In genomic region chr4:45442237-45442636, GRCm38 (mm10) we compare ENCODE assay signal across 17 mouse cellular contexts. TPM values are rescaled to one million over a fixed set of nuclear protein-coding genes. Genes with fewer than 3 reads are reported as not detected.
A peak's percentile ranks its signal among the peaks of the same experiment; 100 is the strongest.
DNase-seq lines count a peak whose midpoint lies in the region; ATAC-seq and TF ChIP-seq lines count a peak whose summit lies in the region.
"Had no signal": no experiment of that assay in that cellular context is flagged by ENCODE, and none has a peak within 500 bp of the region (broad histone marks: within the 10 kb centered on the region; RNA-seq: fewer than 3 reads in every experiment).

No protein-coding gene starts in this region.

- TF ChIP-seq CTCF in layer of hippocampus, adult 2 months (conservative IDR thresholded peaks at IDR 0.05) = peak; percentile 30
- TF ChIP-seq CTCF in CH12.LX (conservative IDR thresholded peaks at IDR 0.05 in 1 of 2, IDR thresholded peaks at IDR 0.05 in 1 of 2; ENCODE audit: low read depth in 2 of 2, low read length in 2 of 2) = peak in 1 of 2 experiments; percentile 41; a peak in 2 of 4 replicates
- TF ChIP-seq CTCF in left cerebral cortex, adult 2 months (IDR thresholded peaks at IDR 0.05) = no peak; the same call in none of the 2 replicates

- no peak for DNase-seq in frontal cortex, postnatal 25 days (ENCODE audit: low spot score in 2 of 2)
- DNase-seq in layer of hippocampus, adult 2 months (ENCODE audit: low spot score in 2 of 2) = no peak
- no peak for DNase-seq in layer of hippocampus, postnatal 14 days (ENCODE audit: low spot score in 2 of 2)
- peak; percentile 66 for DNase-seq in CH12.LX (ENCODE audit: extremely low read depth)
- DNase-seq in left cerebral cortex, adult 2 months (ENCODE audit: extremely low spot score in 1 of 2, low spot score in 2 of 2) = no peak
- DNase-seq: adrenal gland, adult 2 months; B cell, adult 2 months; cerebellum, adult 8-10 months; embryo, embryonic 11 days; gastrocnemius, postnatal 25 days; thymus, postnatal 25 days had no signal

- peak; percentile 29; the same call in 1 of the 2 replicates for TF ChIP-seq EP300 in CH12.LX (IDR thresholded peaks at IDR 0.05; ENCODE audit: low read length)

- peak; percentile 78 for ATAC-seq in frontal cortex, adult (ENCODE audit: low TSS enrichment)
- ATAC-seq in hematopoietic stem cell, adult 5-6 weeks (replicated peaks in 1 of 2; ENCODE audit: insufficient read depth in 1 of 2, low FRiP score in 2 of 2, low TSS enrichment in 1 of 2, low read depth in 1 of 2, poor library complexity in 2 of 2, severe bottlenecking in 2 of 2) = peak; percentile 55 to 57; a peak in 3 of 4 replicates

- H3K4me1 ChIP-seq in CH12.LX (ENCODE audit: control insufficient read depth in 1 of 2, insufficient read depth in 2 of 2) = peaks cover 29 to 63% of the 10 kb centered on the region in 2 experiments

- H3K9me3 ChIP-seq in CH12.LX (replicated peaks; ENCODE audit: low read length) = no peaks in the 10 kb centered on the region
- H3K9me3 ChIP-seq: kidney, embryonic 15.5 days; limb, embryonic 15.5 days; midbrain, embryonic 12.5 days had no signal

- TF ChIP-seq RAD21 in CH12.LX (IDR thresholded peaks at IDR 0.05; ENCODE audit: low read depth, low read length) = peak; percentile 27

- no peak overlapping the region for H3K4me2 ChIP-seq in CH12.LX (ENCODE audit: insufficient read depth, low read depth, poor library complexity, severe bottlenecking)
- H3K4me2 ChIP-seq: heart, embryonic 11.5 days; kidney, embryonic 15.5 days; limb, embryonic 15.5 days; midbrain, embryonic 12.5 days had no signal

- in situ Hi-C loops in CH12.LX (cut with MboI; ENCODE audit: low pct_ligation_motif_present, low pct_unique_long_range_greater_than_20kb, low sequenced_read_pairs) = no loop called here

- no peak overlapping the region for H3K27ac ChIP-seq in layer of hippocampus, adult 2 months
- H3K27ac ChIP-seq in CH12.LX (ENCODE audit: insufficient read depth, low read depth) = no peak overlapping the region
- no peak overlapping the region for H3K27ac ChIP-seq in left cerebral cortex, adult 2 months
- H3K27ac ChIP-seq: kidney, embryonic 15.5 days; limb, embryonic 15.5 days; midbrain, embryonic 12.5 days had no signal

- no peak overlapping the region for H3K9ac ChIP-seq in CH12.LX (ENCODE audit: insufficient read depth, low read depth)
- H3K9ac ChIP-seq: kidney, embryonic 15.5 days; limb, embryonic 15.5 days; midbrain, embryonic 12.5 days had no signal

- peaks cover 29 to 99% of the 10 kb centered on the region in 2 experiments for H3K36me3 ChIP-seq in CH12.LX (replicated peaks in 1 of 2; ENCODE audit: control insufficient read depth in 1 of 2, insufficient read depth in 1 of 2, low read length in 1 of 2)
- H3K36me3 ChIP-seq: midbrain, embryonic 12.5 days had no signal

- dilution Hi-C loops in CH12.LX (cut with MboI; ENCODE audit: extremely low pct_ligation_motif_present, extremely low pct_unique_long_range_greater_than_20kb, low sequenced_read_pairs) = no loop called here

- no peak overlapping the region for H3K4me3 ChIP-seq in layer of hippocampus, adult 2 months
- H3K4me3 ChIP-seq in CH12.LX (replicated peaks in 1 of 3; ENCODE audit: low read depth in 2 of 3, low read length in 2 of 3, poor library complexity in 1 of 3) = no peak overlapping the region
- H3K4me3 ChIP-seq in left cerebral cortex, adult 2 months = no peak overlapping the region
- H3K4me3 ChIP-seq: kidney, embryonic 15.5 days; limb, embryonic 15.5 days; midbrain, embryonic 12.5 days had no signal

- intact Hi-C loops in left cerebral cortex, adult 2 months (cut with DNase I) = no loop called here

- TF ChIP-seq POLR2A in CH12.LX (IDR thresholded peaks at IDR 0.05; ENCODE audit: low read depth, low read length) = no peak

- no peaks in the 10 kb centered on the region for H3K27me3 ChIP-seq in CH12.LX (replicated peaks)
- H3K27me3 ChIP-seq: kidney, embryonic 15.5 days; limb, embryonic 15.5 days; midbrain, embryonic 12.5 days had no signal

- H3K79me2 ChIP-seq in CH12.LX (replicated peaks; ENCODE audit: control insufficient read depth, extremely low read depth, insufficient read depth, poor library complexity, severe bottlenecking) = no peaks in the 10 kb centered on the region

TF ChIP-seq in CH12.LX, 34 proteins besides CTCF, POLR2A, EP300 and RAD21:
- no peak for TF ChIP-seq MXI1 (IDR thresholded peaks at IDR 0.05; ENCODE audit: low read depth, low read length)
- peak; percentile 56; the same call in 1 of the 2 replicates for TF ChIP-seq IRF4 (IDR thresholded peaks at IDR 0.05; ENCODE audit: low read depth, low read length)
- TF ChIP-seq MAX (IDR thresholded peaks at IDR 0.05; ENCODE audit: low read length) = no peak
- 0 out of 2 replicates have a peak, but pooled peaks have one; percentile 21 for TF ChIP-seq RCOR1 (conservative IDR thresholded peaks at IDR 0.05; ENCODE audit: low read depth, low read length)
- no peak for TF ChIP-seq ZMIZ1 (IDR thresholded peaks at IDR 0.05; ENCODE audit: low read depth, low read length)
- TF ChIP-seq SMC3 (IDR thresholded peaks at IDR 0.05; ENCODE audit: low read depth, low read length) = peak; percentile 17; the same call in 1 of the 2 replicates

RNA-seq across cellular contexts. Expression of gene Slc25a51, which starts 33.7 kb away (rescaled TPM):
- 100 to 1,000 TPM; 141 to 144 TPM for total RNA-seq in layer of hippocampus, adult 2 months (2021)
- 100 to 1,000 TPM; 117 to 126 TPM for total RNA-seq in layer of hippocampus, postnatal 14 days (2021)
- 30.3 and 44.4 TPM in 2 replicates for total RNA-seq in CH12.LX (2012; rRNA removed)
- total RNA-seq in CH12.LX (2014; rRNA removed) = 37.1 and 44.7 TPM in 2 replicates
- polyA plus RNA-seq in CH12.LX (2012; ENCODE audit: insufficient read length, low read depth) = 26.3 and 27.6 TPM in 2 replicates
- total RNA-seq in hematopoietic stem cell, adult 5-6 weeks (2017) = 36.7 and 44.7 TPM in 2 replicates
- total RNA-seq in left cerebral cortex, adult 2 months (2021) = 100 to 1,000 TPM; 115 to 122 TPM
